Mouse (Mus musculus) layer of hippocampus, postnatal 10 days (tissue): ENCODE measurements around the gene Gm37240. TPM values are rescaled to one million over a fixed set of nuclear protein-coding genes. Genes with fewer than 3 reads are reported as not detected.

ENCODE experiments used
- DNase-seq, 2 experiments: peaks; one replicate each; pipeline ENCODE4 v3.0.0; 2021; ENCODE audit warnings: low spot score in 2 of 2
- total RNA-seq, 2 experiments: library from RNA; stranded (reverse); gene quantifications; 2 replicates each; pipeline ENCODE4 v1.2.3; 2021

The Gm37240 gene
- total RNA-seq, 2 experiments from 2014 or later: 0.75 to 0.80 TPM

- peak; percentile 30 to 37 for DNase-seq
Observed at GRCm38 (mm10) chr3:84692647-84693199, 1194.6 kb downstream of the Gm37240 start.

GRCm38 (mm10) chr3:84690091-84690771 is 1197.1 kb downstream of the Gm37240 start:
- DNase-seq: no peak

DNA sequence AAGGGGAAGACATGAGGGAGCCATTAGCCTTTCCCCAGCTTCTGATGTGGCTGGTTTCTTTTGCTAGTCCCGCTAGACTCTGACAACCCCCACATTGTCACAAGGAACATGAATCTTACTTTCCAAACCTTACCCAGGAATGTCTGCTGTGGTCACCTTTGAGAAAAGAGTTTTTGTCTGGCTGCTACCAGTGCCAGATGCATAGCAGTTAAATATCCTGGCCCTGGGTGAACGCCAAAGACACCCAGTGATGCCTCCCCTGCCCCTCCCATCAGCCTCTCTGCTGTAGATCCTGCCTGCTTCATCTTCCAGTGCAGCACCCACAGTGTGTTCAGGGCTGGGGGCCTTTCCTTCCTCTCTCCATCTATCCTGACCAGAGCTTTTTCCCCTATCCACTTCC is 1197.7 kb downstream of the Gm37240 start:
- DNase-seq: no peak

DNA sequence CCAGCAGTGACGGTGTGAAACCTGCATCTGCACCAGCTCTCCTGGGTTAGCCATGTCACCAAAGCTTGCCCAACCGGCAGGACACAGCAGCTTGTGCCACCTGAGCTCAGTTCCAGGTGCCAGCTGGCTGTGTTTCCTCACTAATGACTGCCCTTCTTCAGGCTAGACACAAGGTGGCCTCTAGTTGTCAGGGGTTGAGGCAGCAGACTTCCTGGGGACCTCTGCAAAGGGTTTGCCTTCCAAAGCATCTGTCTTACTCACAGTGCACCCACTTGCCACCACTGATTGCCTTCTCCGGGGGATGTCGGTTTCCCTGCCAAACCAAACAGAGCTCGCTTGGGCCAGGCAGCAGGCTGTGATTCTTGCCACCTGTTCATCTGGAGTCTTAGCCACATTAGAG is 1199.1 kb downstream of the Gm37240 start:
- no peak for DNase-seq

DNA sequence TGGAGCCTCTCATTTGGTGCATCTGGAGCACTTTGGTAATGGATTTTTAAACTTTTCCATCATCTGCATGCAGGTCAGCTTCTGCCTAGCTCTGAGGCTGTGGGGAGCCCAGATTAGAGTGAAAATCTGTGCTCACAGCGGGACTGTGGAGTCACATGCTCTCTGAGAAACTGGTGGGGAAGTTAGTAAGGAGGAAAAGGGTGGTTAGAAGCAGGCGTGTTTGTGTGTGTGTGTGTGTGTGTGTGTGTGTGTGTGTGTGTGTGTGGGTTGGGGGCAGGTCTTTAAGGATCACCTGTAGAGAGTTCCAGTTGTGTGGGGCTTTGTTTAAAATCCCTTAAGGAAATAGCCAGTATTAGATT is 1199.9 kb downstream of the Gm37240 start:
- no peak for DNase-seq

DNA sequence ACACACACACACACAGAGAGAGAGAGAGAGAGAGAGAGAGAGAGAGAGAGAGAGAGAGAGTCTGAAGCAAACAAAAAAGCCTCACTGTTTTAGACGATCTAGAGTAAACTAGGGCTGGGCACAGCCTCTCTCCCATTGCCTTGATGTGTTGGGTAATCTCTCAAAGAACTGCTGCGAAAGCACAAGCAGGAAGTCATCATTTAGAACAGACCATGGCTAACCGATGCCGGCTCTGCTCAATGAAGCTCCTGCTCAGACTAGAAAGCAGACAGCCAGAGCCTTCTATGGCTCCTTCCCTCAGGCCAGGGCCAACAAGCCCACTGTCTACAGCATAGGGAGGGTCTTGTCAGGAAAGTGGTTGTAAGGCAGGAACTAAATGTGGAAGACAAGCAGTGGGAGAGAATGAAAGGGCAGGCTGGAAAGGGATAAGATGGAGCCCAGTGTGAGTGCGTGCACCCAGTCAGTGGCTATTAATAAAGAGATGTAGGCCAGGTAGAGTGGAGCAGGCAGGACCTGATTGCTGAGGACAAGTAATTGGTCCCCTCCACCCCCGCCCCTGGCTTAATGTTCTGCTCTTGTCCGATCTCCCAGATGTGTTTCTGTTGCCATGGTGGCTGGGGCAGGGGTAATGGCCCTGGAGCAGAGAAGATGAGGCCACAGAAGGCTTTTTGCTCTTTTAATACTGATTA is 1200.4 kb downstream of the Gm37240 start:
- no peak for DNase-seq

DNA sequence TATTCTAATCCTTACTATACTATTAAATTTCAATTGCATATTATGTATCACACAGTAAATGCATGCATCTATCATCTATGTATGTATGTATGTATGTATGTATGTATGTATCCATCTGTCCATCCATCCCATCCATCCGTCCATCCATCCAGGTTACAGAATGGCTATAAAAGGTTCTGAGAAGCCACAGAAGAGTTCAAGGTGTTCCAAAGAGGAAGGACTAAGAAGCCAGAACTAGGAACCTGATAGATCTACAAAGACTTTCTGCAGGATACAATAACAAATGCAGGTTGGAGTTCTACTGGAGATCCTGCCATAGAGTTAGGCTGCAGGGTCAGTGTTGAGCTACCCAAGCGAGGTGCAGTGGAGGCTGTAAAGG is 1201.0 kb downstream of the Gm37240 start:
- DNase-seq: no peak

DNA sequence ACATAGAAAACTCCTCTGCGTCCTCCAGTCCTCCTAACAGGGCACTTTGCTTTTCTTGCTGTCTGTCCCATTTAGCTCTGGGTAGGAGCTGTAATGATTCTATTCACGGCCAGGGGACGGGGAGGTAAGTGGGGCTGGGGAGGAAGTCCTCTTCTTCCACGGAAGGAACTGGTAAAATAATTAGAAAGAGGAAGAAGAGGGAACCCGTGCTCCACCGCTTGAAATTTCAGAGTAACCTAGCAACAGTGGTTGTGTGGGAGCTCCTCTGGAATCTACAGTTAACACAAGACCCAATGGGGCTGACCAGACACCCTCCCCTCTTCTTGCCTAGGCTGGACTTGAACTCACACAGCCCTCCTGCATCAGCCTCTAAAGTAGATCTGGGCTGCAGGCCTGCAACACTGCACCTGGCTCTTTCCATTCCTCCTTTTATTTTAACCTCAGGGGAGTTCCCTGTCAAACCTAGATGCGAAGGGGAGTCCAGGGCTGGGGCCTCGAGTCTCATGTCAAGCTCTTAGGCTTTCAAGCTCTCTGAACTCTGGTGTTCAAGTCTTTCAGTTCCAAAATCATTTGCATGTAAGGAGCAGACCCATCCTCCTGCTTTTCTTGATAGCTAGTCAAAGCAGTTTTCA is 1201.5 kb downstream of the Gm37240 start:
- no peak for DNase-seq

DNA sequence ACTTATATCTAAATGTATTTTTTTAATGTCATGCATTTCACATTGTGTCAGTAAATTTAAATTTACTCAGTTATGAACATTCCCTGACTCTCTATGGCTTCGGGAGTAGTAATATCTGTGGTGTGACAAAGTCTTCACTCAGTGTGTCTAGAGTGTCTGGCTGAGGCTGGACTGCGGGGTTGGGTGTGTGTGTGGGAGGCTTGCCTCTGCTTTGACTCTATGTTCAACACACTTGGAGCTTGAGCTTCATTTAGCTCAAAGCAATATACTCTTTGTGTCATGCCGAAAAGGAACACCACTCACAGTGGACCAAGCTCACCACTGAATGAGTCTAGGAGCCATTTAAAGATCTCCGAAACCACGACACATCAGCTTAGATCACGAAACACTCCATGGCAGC is 1203.5 kb downstream of the Gm37240 start:
- no peak for DNase-seq

GRCm38 (mm10) chr3:84681699-84682098 is 1205.6 kb downstream of the Gm37240 start:
- no peak for DNase-seq

- DNase-seq: no peak
Observed at GRCm38 (mm10) chr3:84680062-84680461, 1207.3 kb downstream of the Gm37240 start.

- no peak for DNase-seq
Observed at GRCm38 (mm10) chr3:84679542-84679941, 1207.8 kb downstream of the Gm37240 start.

GRCm38 (mm10) chr3:84678891-84679290 is 1208.4 kb downstream of the Gm37240 start:
- DNase-seq: no peak

GRCm38 (mm10) chr3:84675710-84676109 is 1211.6 kb downstream of the Gm37240 start:
- DNase-seq: no peak

DNA sequence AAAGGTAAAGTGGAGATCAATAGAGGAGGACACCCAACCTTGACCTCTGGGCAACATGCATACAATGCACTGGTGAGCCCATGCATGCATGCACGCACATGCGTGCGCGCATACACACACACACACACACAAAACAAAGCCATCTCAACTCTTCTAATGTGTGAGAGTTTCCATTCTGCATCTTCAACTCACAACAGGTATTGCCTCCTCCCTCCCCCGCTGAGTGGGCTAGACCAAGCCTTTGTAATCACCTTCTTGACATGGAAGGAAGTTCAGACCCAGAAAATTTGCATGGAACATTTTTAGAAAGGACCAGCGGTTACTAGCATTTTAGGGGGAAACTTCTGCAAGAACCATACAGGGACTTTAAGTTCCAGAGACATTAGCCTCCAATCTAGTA is 1213.8 kb downstream of the Gm37240 start:
- DNase-seq: no peak

DNA sequence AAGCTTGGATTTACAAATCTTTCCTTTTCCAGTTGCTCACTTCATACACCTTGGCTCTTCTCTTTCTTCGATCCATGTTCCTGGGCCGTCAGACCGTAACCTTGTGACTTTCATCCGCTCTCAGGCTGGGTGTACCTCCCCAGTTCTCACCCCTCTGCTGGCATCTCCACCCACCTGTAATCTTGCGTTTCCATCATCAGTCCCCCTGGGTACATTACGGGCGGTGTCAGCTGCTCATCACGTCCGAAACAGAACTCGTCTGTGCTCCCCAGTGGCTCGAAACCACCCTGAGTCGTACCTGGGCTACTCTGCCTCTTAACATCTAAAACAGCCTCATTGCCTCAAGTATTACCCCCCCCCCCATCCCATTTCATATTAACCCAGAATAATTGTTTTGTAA is 1215.2 kb downstream of the Gm37240 start:
- DNase-seq: no peak

- DNase-seq: no peak
Observed at GRCm38 (mm10) chr3:84668957-84669356, 1218.4 kb downstream of the Gm37240 start.

- DNase-seq: no peak
Observed at GRCm38 (mm10) chr3:84665255-84666073, 1221.9 kb downstream of the Gm37240 start.

DNA sequence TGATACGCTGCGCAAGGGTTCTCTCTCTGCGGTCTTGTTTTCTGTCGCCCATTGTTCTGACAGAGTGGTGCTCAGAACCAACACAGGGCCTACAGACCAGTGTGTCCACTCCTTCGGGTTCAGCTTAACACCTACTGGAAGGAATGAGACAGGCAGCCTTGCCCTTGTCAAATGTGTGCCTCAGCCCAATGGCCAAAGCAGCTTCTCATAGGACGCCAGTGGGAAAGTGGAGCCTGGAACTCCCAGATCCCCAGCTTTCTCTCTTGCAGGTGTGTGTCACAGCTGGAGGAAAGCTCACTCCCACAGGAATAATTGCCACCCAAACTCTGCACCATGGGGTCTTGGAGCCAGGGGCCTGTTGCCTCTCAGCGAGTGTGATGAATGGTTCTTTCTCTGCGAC is 1222.6 kb downstream of the Gm37240 start:
- DNase-seq: no peak

DNA sequence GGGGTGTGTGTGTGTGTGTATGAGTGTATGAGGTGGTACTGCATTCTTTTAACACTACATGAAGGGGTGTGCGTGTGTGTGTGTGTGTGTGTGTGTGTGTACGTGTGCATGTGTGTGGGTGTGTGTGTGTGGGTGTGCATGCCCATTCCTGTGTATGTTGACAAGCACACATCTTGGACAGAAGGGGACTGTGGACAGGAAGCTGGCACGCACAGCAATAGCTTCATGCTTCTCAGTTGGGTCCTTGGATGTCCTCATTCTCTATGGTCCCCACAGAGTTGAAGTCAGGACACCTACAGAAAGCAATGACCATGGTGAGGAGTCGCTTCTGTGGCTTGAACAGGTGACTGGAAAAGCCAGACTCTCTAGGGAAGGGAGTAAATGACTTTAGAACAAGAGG is 1223.5 kb downstream of the Gm37240 start:
- no peak for DNase-seq

- no peak for DNase-seq
Observed at GRCm38 (mm10) chr3:84663079-84663478, 1224.2 kb downstream of the Gm37240 start.
